Mouse (Mus musculus) liver, embryonic 11.5 days (tissue): ENCODE measurements at regions not wholly inside any gene's neighbourhood (a gene's known extent, or its start where the extent isn't known, plus 50 kb on each side); places are given as distances from the start of the nearest gene placed in this dataset.
A peak's percentile ranks its signal among the peaks of the same experiment; 100 is the strongest.

Experiments
- ATAC-seq: fragments of 200-750 bp; cut with Nextera tagmentation; replicated peaks from 2 replicates; pipeline ENCODE4 v1.8.0; 2017; ENCODE audit warnings: moderate number of reproducible peaks, mild to moderate bottlenecking, moderate TSS enrichment, moderate library complexity; ENCODE audit not compliant: low FRiP score
- DNase-seq: peaks from one replicate; pipeline ENCODE4 v3.0.0-alpha.2; 2017; ENCODE audit warnings: low spot score
- H3K27ac ChIP-seq: fragments of 300-500 bp; sonication (generic); 2 replicates; pipeline ENCODE4 v1.5.1; 2014; ENCODE audit warnings: mild to moderate bottlenecking, low read depth, low read length, control low read depth
- H3K27me3 ChIP-seq: fragments of 300-500 bp; sonication (generic); replicated peaks from 2 replicates; pipeline ENCODE4 v1.6.1; 2014; ENCODE audit warnings: low read length, mixed read lengths; ENCODE audit not compliant: control insufficient read depth, insufficient read depth
- H3K36me3 ChIP-seq: fragments of 300-500 bp; sonication (generic); 2 replicates; pipeline ENCODE4 v1.6.1; 2014; ENCODE audit warnings: mild to moderate bottlenecking, low read length, moderate library complexity, mixed read lengths; ENCODE audit not compliant: control insufficient read depth, insufficient read depth
- H3K4me1 ChIP-seq: fragments of 300-500 bp; sonication (generic); replicated peaks from 2 replicates; pipeline ENCODE4 v1.6.1; 2014; ENCODE audit warnings: low read length, mixed read lengths; ENCODE audit not compliant: control insufficient read depth, insufficient read depth
- H3K4me2 ChIP-seq: fragments of 300-500 bp; sonication (generic); 2 replicates; pipeline ENCODE4 v1.6.1; 2014; ENCODE audit warnings: mild to moderate bottlenecking, control low read depth, moderate library complexity
- H3K4me3 ChIP-seq: fragments of 300-500 bp; sonication (generic); 2 replicates; pipeline ENCODE4 v1.5.1; 2014; ENCODE audit warnings: low read depth, low read length, control low read depth
- H3K9ac ChIP-seq: fragments of 300-500 bp; sonication (generic); 2 replicates; pipeline ENCODE4 v1.6.1; 2014; ENCODE audit warnings: low read depth, low read length, control low read depth
- H3K9me3 ChIP-seq: fragments of 300-500 bp; sonication (generic); 2 replicates; pipeline ENCODE4 v1.6.1; 2016; ENCODE audit warnings: low read length, inconsistent platforms, mixed read lengths; ENCODE audit not compliant: control insufficient read depth
- WGBS: fragments of 180-500 bp; shearing (Covaris S2); extraction: QIAGEN DNeasy Blood & Tissue Kit; methylation state at CpG from one replicate; pipeline ENCODE4 v1.1.7; 2014; 5-methylcytosine and 5-hydroxymethylcytosine counted together

DNA sequence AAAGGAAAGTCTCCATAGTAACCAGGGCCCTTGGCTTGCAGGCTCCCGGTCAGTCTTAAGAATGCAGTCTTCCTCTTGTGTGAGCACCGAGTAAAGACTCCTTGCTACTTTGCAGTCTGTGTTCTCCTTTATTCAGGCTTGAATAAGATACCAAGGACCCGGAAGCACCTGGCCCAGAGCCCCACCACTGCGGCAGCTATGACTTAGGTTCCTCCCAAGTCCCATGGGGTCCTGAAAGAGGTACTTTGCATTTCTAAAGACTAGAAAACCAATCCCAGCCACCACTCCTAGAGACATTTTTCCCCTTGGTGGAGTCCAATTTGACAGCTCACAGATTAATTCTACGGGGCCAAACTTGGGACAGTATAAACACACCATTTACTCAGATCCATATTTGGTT lies 51.7 kb upstream of the Tspan11 start:
- WGBS = 81% methylated on average over 5 of the region's 5 CpGs
- no peaks in the 10 kb centered on the region for H3K36me3 ChIP-seq
- no peaks in the 10 kb centered on the region for H3K4me1 ChIP-seq
- no peak overlapping the region for H3K9ac ChIP-seq
- no peak overlapping the region for H3K27ac ChIP-seq
- DNase-seq (no peak), ATAC-seq (no peak)
- H3K9me3 ChIP-seq = no peaks in the 10 kb centered on the region
- H3K4me3 ChIP-seq = no peak overlapping the region
- H3K4me2 ChIP-seq = no peak overlapping the region
- no peaks in the 10 kb centered on the region for H3K27me3 ChIP-seq

DNA sequence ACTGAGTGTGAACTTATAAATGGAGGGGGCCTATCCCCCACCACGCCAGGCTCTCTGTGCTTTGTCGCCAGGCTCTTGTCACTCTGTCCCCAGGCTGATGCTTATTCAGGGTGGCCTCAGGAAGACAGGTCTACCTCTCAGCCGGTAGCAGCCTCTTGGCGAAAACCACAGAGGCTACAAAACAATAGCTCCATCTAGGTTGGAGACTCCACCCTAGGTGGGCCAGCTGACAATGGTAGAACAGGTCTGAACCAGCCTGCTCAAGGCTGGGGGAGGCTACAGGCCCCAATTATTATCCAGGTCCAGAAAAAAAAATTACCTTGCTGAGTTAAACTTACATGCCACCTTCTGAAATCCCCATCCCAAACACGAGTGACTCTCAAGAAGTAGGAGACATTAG lies 59.0 kb upstream of the Tspan11 start:
- ATAC-seq (no peak), DNase-seq (no peak)
- Histone ChIP-seq H3K9ac (no peak overlapping the region), H3K36me3 (no peaks in the 10 kb centered on the region), H3K9me3 (no peaks in the 10 kb centered on the region), H3K4me2 (no peak overlapping the region), H3K27me3 (no peaks in the 10 kb centered on the region), H3K27ac (no peak overlapping the region), H3K4me3 (no peak overlapping the region), H3K4me1 (no peaks in the 10 kb centered on the region)
- 78% methylated on average over 5 of the region's 5 CpGs for WGBS

DNA sequence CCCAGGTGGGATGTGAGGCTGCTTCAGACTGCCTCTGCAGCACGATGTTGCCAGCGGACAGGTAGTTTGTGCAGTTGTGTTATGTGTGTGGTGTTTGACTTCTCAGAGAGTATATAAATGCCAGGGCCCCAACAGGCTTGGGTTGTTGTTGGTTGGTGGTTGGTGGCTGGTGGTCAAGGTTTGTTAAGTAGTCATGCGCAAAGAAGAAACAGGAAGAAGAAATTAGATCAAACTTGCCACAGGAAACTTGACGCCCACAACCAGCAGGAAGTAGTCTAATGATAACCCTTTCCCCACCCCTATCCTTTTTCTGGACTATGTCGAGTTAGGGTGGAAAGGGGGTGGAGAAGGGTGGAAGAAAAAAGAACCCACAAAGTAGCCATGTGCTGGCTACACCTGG lies 56.2 kb upstream of the Prmt8 start:
- ATAC-seq = no peak
- no peak overlapping the region for H3K4me3 ChIP-seq
- no peaks in the 10 kb centered on the region for H3K36me3 ChIP-seq
- H3K4me1 ChIP-seq = no peaks in the 10 kb centered on the region
- no peak overlapping the region for H3K9ac ChIP-seq
- no peaks in the 10 kb centered on the region for H3K9me3 ChIP-seq
- H3K27me3 ChIP-seq = no peaks in the 10 kb centered on the region
- H3K4me2 ChIP-seq = no peak overlapping the region
- no peak overlapping the region for H3K27ac ChIP-seq
- no peak for DNase-seq
- 55% methylated on average over 5 of the region's 5 CpGs for WGBS

DNA sequence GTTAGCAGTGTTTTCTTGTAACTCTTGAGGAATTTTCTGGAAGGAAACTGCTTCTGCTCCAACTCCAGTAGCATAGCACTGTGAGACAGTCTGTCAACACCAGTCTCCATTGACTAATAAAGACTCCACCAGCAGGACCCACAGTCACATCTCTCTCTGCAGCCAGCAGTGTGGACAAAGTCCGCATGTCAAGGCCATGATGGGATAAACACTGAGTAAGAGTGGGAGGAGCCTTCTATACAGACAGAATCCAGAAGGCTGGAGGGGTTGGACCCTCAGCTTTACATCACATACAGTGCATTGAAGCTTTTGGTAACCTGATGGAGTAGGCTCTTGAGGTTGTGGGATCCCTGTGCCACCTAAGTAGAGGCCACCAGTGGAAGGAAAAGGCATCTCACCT lies 54.4 kb upstream of the Prmt8 start:
- Histone ChIP-seq H3K4me1 (no peaks in the 10 kb centered on the region), H3K9me3 (no peaks in the 10 kb centered on the region), H3K27ac (0 out of 2 replicates have a peak overlapping the region, but pooled peaks have one; percentile 32), H3K27me3 (no peaks in the 10 kb centered on the region), H3K4me2 (no peak overlapping the region), H3K9ac (no peak overlapping the region), H3K36me3 (no peaks in the 10 kb centered on the region), H3K4me3 (no peak overlapping the region)
- DNase-seq (no peak), ATAC-seq (peak; percentile 64)
- 57% methylated on average over 1 of the region's 1 CpGs for WGBS

DNA sequence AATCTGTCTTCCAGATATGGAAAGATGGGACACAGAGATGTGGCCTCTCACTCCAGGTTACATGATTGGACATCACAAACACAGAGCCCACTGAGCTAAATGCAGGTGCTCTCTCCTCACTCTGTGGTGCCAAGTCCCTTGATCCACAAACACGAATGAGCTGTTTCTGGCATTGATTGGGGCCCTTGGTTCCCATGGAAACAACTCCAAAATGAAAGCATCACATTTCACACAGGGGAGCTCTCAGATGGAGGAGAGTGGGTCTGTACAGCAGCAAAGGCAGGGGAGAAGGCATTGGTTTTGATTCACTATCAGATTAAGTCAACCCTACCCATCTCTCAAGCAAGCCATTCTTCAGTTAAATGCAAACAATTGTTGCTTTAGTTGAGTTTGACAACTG lies 51.3 kb upstream of the Prmt8 start:
- H3K27me3 ChIP-seq = no peaks in the 10 kb centered on the region
- no peak for DNase-seq
- no peaks in the 10 kb centered on the region for H3K9me3 ChIP-seq
- H3K27ac ChIP-seq = no peak overlapping the region
- H3K4me1 ChIP-seq = no peaks in the 10 kb centered on the region
- H3K9ac ChIP-seq = no peak overlapping the region
- no peaks in the 10 kb centered on the region for H3K36me3 ChIP-seq
- H3K4me3 ChIP-seq = no peak overlapping the region
- no peak overlapping the region for H3K4me2 ChIP-seq
- no peak for ATAC-seq
- WGBS = 49% methylated on average over 1 of the region's 1 CpGs
